Mouse (Mus musculus) splenic B cell, adult 2 months (primary cell): ENCODE results near the gene Zfp982.
"Not testable (repeated sequence)": the region's sequence is repeated elsewhere in the genome, so short reads cannot be mapped to it uniquely, and the experiment has no call there.

ENCODE experiments used
- DNase-seq: peaks from one replicate; pipeline ENCODE4 v3.0.0-alpha.2; 2011; ENCODE audit warnings: low read depth, low spot score
- H3K27me3 ChIP-seq: 2 replicates; pipeline ENCODE4 v1.6.1; 2012; ENCODE audit warnings: mild to moderate bottlenecking, low read length, moderate library complexity, mixed read lengths; ENCODE audit not compliant: control insufficient read depth, poor library complexity, insufficient read depth, severe bottlenecking
- H3K36me3 ChIP-seq: 2 replicates; pipeline ENCODE4 v1.6.1; 2012; ENCODE audit warnings: mild to moderate bottlenecking, low read length, moderate library complexity, mixed read lengths; ENCODE audit not compliant: control insufficient read depth, poor library complexity, insufficient read depth, severe bottlenecking

Gene Zfp982

DNA sequence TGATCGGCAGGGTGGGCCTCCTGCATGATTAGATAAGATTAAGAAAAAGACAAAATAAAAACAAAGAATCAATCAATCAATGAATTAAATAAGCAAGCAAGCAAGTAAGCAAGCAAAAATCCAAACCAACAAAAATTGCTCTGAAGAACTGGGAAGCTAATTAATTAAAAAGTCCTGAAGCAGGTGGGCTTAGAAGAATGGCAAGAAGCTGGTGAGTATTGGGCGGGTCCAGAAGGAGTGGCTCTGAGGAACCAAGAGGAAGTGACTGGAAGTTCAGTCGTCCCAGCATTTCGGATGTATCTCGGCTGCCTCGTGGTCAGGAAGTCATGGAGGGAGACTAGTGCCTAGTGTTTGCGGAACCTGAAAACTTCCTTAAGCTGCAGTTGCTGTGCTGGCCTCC lies at the start of gene Zfp982:
Zfp982 (plus strand) TSS at position 301 of the 400 bp plus-strand sequence.
- H3K27me3 ChIP-seq, DNase-seq, H3K36me3 ChIP-seq: not testable (repeated sequence)

DNA sequence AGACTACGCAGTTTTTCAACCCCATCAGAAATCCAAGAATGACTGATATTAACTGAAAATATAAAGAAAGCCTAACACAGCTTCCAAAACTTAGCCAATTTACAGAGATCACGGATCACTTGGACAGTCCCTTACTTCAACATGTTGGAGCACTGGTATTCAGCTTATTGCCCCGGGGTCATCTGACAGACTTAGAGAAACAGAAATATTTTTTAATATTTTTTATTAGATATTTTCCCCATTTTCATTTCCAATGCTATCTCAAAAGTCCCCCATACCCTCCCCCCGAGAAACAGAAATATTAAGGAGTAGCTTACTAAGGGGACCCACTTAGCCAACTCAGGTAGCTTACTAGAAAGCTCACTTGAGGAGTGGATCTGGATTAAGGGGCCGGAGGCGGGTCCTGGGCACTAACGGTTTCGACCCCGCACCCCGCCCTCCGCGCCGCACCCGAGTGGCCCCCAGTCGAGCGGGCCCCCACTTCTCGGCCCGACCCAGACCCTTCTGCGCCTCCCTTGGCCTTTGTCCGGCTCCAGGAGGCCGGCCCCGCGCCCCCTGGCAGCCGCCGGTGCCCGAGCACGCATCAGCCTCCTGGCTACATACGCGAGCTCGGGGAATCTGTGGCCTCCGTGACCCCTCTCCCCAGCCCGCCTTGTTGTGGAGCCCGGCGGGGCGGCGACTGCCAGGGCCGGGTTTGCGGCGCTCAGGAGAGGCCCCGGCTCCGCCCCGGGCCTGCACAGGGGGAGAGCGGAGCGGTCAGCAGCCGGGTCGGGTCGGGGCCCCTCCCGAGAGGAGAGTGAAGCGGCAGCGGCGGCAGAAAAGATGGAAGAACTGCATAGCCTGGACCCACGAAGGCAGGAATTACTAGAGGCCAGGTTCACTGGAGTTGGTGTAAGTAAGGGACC lies 49.3 kb upstream of the Zfp982 start:
- not testable (repeated sequence) for DNase-seq, H3K36me3 ChIP-seq, H3K27me3 ChIP-seq

DNA sequence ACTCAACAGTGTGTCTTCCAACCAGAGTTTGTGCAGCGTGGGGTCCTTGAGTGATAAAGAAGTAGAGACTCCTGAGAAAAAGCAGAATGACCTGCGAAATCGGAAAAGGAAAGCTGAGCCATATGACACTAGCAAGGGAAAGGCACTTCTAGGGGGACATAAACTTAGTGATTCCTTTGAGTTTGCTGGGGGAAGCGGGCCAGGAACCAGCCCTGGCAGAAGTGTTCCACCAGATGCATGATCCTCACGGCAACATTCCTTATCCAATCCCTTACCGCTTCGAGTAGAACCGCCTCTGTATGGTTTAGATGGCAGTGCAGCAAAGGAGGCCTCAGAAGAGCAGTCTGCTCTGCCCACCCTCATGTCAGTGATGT lies 48.7 kb upstream of the Zfp982 start:
- not testable (repeated sequence) for H3K27me3 ChIP-seq, DNase-seq, H3K36me3 ChIP-seq

DNA sequence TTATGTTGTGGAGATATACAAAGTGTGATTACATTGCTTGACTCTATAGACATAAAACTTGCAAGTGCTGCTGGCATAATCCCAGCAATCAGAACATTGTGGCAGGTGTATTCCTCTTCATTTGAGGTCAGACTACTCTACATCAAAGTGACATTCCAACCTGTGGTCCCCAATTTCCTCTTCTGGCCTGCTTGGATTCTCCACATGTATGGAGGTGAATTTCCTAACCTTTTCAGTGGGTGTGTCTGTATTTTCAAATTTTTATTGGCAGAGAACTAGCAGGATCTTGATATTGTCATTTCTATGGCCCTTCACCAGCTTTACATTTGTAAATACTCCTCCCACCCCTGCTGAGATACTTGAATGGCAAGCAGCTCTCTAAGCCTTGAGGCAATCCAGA lies 46.8 kb upstream of the Zfp982 start:
- H3K36me3 ChIP-seq, DNase-seq, H3K27me3 ChIP-seq: not testable (repeated sequence)

DNA sequence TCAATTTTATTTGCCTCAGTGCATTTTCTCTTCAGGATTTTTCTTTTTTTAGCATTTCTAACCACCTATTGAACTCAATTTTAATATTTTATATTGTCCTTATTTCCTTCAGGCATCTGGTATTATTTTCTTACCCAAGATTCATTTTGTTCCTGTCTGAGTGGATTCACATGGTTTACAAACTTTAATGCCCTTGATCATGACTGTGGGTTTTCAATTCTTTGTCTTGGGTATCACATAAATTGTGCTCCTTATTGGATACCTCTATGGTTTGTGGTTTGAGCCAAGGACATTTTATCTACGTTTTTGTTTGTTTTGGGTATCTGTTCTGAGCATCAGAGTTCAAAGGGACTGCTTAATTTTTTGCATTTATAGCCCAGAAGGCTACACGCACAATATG lies 43.9 kb upstream of the Zfp982 start:
- DNase-seq: no peak
- no peaks in the 10 kb centered on the region; the same call in 1 of the 2 replicates for H3K27me3 ChIP-seq

DNA sequence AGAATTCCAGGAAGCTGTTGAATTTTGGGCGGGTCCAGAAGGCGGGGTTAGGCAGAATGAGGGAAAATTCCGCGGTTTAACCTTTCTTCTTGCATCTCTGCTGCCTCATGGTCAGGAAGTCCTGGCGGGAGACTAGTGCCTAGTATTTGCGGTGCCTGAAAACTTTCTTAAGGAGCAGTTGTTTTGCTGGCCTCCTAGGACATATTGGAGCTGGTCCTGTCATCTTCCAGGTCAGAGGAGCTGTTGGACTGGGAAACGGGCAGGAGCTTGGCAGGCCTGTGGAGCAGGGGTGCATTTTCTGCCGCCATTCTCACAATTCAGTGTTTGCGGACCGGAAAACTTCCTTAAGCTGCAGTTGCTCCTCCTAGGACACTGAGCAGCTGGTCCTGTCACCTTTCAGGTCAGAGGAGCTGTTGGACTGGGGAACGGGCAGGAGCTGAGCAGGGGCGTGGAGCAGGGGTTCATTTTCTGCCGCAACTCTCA lies 43.1 kb upstream of the Zfp982 start:
- no peak for DNase-seq
- H3K27me3 ChIP-seq: no peaks in the 10 kb centered on the region; the same call in 1 of the 2 replicates

More for the DNA sequence above, 43.9 kb upstream of the Zfp982 start:
- H3K36me3 ChIP-seq: no peaks in the 10 kb centered on the region

DNA sequence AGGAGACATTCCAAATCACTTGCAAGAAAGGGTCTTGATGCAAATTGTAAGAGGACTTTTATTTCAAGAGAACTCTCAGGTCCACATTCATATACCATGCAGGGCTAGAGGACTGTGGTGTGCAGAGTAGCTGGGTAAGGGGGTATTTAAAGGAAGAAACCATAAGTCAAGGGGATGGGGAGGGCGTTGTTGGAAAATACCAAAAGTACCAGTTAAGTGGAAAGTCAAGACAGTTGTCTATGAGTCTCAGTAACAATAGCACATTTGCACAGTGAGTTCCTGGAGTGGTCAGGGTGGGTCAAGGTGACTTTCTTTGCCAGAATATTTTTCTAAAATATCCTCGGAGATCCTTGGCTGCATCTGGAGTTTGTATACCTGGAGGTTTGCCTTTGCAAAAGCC lies 42.2 kb upstream of the Zfp982 start:
- H3K27me3 ChIP-seq, DNase-seq, H3K36me3 ChIP-seq: not testable (repeated sequence)

More for the DNA sequence above, 43.1 kb upstream of the Zfp982 start:
- no peaks in the 10 kb centered on the region for H3K36me3 ChIP-seq

DNA sequence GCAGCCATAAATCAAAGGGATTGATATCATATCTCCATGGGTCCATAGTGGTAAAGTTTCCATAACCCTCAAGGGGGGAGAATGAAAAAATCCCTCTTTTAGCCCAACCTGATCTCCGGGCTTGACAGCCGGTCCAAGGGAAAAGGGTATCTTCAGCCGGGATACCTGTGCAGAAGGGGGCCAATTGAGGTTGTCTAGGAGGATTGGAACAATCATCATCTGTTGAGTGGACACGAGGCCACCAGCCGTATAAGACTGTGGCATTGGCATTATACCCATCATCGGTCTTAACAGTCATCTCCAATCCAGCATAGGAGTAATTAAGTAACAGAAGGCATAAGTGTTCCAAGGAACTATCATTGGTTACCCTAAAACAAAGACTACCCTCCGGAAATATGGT lies 25.0 kb upstream of the Zfp982 start:
- not testable (repeated sequence) for DNase-seq, H3K36me3 ChIP-seq, H3K27me3 ChIP-seq

DNA sequence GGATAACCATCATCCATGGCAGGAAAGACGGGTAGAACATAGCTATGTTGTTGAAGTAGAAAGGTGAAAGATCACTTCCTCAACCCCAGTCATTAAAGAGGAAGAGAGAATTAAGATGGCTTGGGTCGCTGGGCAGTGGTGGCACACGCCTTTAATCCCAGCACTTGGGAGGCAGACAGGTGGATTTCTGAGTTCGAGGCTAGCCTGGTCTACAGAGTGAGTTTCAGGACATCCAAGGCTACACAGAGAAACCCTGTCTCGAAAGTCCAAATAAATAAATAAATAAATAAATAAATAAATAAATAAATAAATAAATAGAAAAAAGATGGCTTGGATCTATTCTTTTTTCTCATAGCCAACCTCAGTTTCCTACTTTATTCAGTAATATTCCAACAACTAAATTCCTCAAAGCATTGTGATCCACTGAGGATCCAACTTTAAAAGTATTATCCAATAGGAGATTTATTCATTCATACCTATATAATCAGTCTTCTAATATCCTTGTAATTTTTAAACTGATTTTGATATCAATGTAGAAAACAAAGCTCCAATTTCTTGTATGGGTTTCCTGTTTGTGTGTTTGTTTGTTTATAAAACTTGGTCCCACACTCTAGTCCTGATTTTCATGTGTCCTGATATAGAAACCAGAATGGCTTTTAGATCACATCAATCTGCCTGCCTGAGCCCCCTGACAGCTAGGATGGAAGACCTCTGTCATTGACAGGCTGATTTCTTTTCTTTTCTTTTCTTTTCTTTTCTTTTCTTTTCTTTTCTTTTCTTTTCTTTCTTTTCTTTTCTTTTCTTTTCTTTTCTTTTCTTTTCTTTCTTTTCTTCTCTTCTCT lies 6.8 kb downstream of the Zfp982 start:
- not testable (repeated sequence) for H3K27me3 ChIP-seq

DNA sequence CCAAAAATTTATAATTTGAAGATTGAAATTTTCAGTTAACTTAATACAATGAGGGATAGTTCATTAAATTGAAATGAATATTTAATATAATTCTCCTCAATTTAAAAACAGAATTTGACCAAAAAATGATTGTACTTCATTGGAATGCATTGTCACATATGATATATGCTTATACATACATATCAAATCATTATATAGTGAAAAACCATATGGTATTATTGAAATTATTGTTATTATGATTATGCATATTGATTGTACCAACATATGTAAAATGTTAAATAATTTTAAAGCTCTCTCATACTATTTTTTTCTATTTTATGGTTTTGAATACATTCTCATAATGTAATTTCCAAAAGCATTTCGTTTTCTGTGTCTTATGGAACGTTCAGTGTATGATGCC lies 17.0 kb downstream of the Zfp982 start:
- H3K36me3 ChIP-seq: no peaks in the 10 kb centered on the region
- no peak for DNase-seq

More for the DNA sequence above, 6.8 kb downstream of the Zfp982 start:
- DNase-seq, H3K36me3 ChIP-seq: not testable (repeated sequence)

DNA sequence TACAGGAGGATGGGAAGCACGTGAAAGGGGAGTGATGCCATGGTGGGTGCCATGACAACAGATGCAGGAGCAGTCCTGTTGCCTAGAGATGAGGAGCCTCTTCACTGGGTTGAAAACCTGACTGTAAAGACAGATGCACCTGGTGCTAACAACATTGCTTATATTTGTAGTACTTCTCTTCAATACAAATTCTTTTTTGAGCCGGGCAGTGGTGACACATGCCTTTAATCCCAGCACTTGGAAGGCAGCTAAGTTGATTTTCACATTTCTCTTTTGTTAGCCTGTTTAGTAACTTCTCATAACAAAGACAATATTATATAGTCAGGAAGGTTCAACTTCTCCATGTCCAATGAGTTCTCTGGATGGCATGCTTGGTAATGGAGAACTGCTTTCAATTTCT lies 26.8 kb downstream of the Zfp982 start:
- no peak for DNase-seq
- Histone ChIP-seq H3K27me3 (no peaks in the 10 kb centered on the region), H3K36me3 (no peaks in the 10 kb centered on the region)

More for the DNA sequence above, 17.0 kb downstream of the Zfp982 start:
- H3K27me3 ChIP-seq: no peaks in the 10 kb centered on the region

DNA sequence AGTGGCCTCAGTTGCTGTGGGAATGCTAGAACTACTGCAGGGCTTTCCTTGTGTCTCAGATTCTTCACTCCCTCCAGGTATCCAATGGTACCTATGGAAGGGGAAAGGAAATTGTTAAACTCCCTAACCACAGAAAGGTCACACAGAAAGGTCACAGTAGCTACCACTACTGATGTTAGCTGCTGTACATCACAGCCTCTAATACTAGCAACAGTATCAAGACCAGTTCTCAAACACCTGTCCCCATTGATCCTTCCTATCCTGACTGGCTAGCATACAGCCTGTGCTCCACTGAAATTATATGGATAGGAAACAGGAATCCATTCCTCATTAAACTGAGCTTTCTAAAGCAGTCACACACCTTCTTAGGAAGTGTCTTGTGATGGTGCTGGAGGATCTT lies 27.9 kb downstream of the Zfp982 start:
- Histone ChIP-seq H3K27me3 (no peaks in the 10 kb centered on the region), H3K36me3 (no peaks in the 10 kb centered on the region)
- DNase-seq: no peak

DNA sequence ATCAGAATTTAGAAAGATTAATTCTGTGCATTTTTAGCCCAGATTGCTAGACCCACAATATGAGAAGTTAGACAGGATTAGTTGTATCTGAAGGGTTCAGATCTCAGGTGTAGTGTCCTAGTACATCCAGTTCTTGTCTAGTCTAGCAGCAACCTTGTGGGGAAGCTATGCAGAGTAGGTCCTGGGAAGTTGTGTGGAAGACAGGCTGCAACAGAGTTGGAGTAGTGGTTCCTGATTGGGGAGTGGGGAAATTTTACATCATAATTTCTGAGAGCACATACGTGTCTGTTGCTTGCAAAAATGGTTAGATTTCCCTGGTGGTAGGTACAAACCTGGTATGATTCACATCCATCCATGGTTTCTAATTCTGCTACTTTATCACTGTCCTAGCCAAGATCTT lies 32.9 kb downstream of the Zfp982 start:
- no peak for DNase-seq
- H3K36me3 ChIP-seq: no peaks in the 10 kb centered on the region
- H3K27me3 ChIP-seq: no peaks in the 10 kb centered on the region

DNA sequence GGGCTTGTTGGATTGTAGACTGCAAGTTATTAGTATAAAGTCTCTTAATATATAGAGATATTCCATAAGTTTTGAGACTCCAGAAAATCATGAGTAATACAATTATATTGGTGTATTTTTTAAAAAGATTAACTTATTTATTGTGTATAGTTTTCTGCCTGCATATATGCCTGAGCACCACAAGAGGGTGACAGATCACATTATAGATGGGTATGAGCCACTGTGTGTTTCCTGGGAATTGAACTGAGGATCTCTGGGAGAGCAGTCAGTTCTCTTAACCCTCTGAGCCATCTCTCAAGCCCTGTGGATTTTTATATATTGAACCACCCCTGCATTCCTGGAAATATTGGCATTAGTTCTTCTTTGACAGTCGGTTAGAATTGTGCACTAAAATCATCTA lies 38.1 kb downstream of the Zfp982 start:
- DNase-seq: no peak
- H3K36me3 ChIP-seq: no peaks in the 10 kb centered on the region
- H3K27me3 ChIP-seq: no peaks in the 10 kb centered on the region; the same call in 1 of the 2 replicates

DNA sequence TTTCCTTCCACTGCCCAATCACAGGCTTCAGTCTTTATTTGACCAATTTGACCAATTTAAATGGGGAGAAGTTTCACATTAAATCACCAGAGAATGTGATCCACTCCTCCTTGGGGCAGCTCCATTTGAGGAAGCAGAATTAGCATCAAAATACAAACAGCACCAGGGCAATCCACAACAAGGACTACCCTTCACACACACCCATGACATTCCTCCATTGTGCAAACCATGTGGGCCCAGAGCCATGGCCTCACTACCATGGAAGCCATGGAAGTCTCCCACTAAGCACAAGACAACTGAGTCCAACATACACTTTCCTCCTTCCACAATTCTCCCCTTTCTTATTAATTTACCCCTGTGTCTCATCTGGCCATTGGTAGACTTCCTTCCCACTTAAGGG lies 43.7 kb downstream of the Zfp982 start:
- not testable (repeated sequence) for H3K36me3 ChIP-seq, DNase-seq, H3K27me3 ChIP-seq
